Mouse (Mus musculus): ENCODE measurements around the gene Serpinb9f.
"Not testable (repeated sequence)": the region's sequence is repeated elsewhere in the genome, so short reads cannot be mapped to it uniquely, and the experiment has no call there.

The Serpinb9f gene

GRCm38 (mm10) chr13:33323777-33324176 is at the start of gene Serpinb9f:
Gene Serpinb9f, plus strand, starts transcription at chr13:33324077.
- not testable (repeated sequence) for DNase-seq

DNA sequence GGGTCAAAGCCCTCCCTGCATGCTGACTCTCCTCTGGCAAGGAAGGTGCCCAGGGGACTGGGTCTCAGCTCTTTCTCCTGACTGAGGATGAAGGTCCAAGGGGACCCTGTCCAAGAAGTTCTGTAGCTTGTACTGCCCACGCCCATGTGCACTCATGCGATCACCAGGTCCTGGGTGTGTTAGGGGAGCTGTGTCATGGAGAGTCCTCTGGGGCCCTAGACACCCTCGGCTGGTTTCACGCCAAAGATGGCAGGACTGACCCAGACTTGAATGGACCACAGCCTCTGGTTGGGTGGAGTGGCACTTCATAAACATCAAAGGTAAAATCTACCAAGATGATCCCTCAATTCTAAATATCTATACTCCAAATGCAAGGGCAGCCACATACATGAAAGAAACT is 15.2 kb upstream of the Serpinb9f start:
- DNase-seq = not testable (repeated sequence)

DNA sequence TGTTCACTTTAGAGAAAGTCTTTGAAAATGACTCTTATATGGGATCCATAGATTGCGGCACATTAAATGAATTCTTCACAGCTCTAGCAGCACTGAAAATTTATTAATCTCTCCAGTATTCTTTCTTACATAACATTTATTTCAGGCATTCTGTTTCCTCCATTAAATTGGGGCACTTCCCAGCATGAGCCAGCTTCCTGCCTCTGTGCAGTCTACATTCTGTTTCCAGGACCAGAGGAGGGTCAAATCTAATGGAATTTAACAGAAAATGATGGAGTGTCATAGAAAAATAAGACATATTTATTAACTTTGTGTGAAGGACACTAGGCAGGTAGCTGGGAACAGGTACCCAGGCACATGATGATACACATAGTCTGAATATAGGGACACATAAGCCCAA is 32.8 kb downstream of the Serpinb9f start:
- not testable (repeated sequence) for DNase-seq

Data from lung, adult 18-20 months (tissue).